Comparison of ENCODE assay signal across 27 mouse cellular contexts in the genomic region with DNA sequence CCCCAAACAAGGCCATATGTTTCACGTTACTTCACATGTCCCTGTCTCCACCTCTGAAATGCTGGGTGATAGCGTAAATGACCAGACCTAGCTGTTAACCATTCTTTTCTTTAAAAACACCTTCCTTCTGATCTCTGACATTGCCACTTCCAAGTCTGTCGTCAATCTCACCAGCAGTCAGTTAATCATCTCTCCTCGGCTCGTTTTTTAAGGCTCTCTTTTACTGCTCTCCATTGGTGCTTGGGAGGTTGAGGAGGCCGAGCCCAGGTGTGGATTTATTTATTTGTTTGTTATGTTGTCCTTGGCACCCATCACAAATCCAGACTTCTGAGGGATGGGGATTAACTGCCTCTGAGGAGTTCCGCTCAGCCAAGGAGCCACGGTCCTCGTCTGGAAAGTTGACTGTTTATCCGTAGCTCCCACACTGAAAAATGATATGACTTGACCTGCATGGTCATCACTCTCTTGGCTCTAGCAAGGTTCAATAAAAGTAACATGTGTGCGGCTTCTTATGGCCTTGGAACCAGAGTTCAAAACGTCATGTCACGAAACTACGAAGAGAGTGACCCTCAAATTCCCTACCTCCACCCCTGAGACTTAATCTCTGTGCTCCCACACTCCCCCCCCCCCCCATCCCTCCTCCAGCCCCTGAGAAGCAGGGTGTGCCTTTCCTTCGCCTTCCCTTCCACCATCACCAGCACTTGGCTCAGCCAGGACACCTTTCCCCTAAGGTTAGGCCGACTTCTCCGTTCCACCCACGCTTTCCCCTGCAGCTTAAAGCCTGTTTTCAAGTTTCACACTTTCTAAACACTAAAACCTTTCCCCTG.
DNase-seq lines count a peak whose midpoint lies in the region; ATAC-seq and TF ChIP-seq lines count a peak whose summit lies in the region.
"Had no signal": no experiment of that assay in that cellular context is flagged by ENCODE, and none has a peak within 500 bp of the region (broad histone marks: within the 10 kb centered on the region; RNA-seq: fewer than 3 reads in every experiment).

No protein-coding gene starts in this region.

- DNase-seq in kidney, adult 9 months, result no peak
- peak; percentile 23 for DNase-seq in neural tube, embryonic 10.5 days (ENCODE audit: extremely low spot score, low spot score)
- DNase-seq in limb, embryonic 10.5 days (ENCODE audit: low spot score), result peak; percentile 70
- DNase-seq in layer of hippocampus, adult 2 months (ENCODE audit: low spot score in 2 of 2), result no peak
- no peak for DNase-seq in liver, embryonic 11.5 days (ENCODE audit: low spot score)
- DNase-seq: adrenal gland, postnatal 10 days; cerebellum, adult 8-10 months; cerebellum, postnatal 25 days; kidney, adult 11 months; liver, embryonic 13.5 days; lung, adult 2 months; lung, postnatal 14 days; right cerebral cortex, postnatal 14 days had no signal

- WGBS in kidney, embryonic 15.5 days, result 25% methylated on average over 18 of the region's 18 CpGs
- 83% methylated on average over 18 of the region's 18 CpGs for WGBS in neural tube, embryonic 15.5 days
- WGBS in limb, embryonic 10.5 days, result 29% methylated on average over 18 of the region's 18 CpGs
- WGBS in liver, embryonic 11.5 days, result 74% methylated on average over 18 of the region's 18 CpGs

- peak overlapping the region; percentile 8; the same call in 1 of the 2 replicates for H3K4me2 ChIP-seq in kidney, embryonic 15.5 days
- H3K4me2 ChIP-seq in neural tube, embryonic 15.5 days, result no peak overlapping the region
- H3K4me2 ChIP-seq in liver, embryonic 11.5 days, result no peak overlapping the region
- H3K4me2 ChIP-seq: embryonic facial prominence, embryonic 15.5 days; forebrain, embryonic 12.5 days; heart, embryonic 12.5 days; hindbrain, embryonic 14.5 days; limb, embryonic 13.5 days; liver, embryonic 13.5 days; neural tube, embryonic 13.5 days had no signal

- TF ChIP-seq CTCF in layer of hippocampus, adult 2 months (conservative IDR thresholded peaks at IDR 0.05), result no peak

- peaks cover 10% of the 10 kb centered on the region for H3K4me1 ChIP-seq in kidney, embryonic 15.5 days
- H3K4me1 ChIP-seq in neural tube, embryonic 15.5 days, result no peaks in the 10 kb centered on the region
- H3K4me1 ChIP-seq in limb, embryonic 10.5 days, result peaks cover 23% of the 10 kb centered on the region
- H3K4me1 ChIP-seq in liver, embryonic 11.5 days (replicated peaks; ENCODE audit: control insufficient read depth, insufficient read depth, low read length), result no peaks in the 10 kb centered on the region
- H3K4me1 ChIP-seq: embryonic facial prominence, embryonic 15.5 days; forebrain, embryonic 12.5 days; heart, embryonic 12.5 days; liver, embryonic 13.5 days; midbrain, embryonic 10.5 days; neural tube, embryonic 13.5 days had no signal

- H3K27me3 ChIP-seq in kidney, embryonic 15.5 days, result no peaks in the 10 kb centered on the region
- H3K27me3 ChIP-seq in neural tube, embryonic 15.5 days (replicated peaks), result no peaks in the 10 kb centered on the region
- H3K27me3 ChIP-seq in limb, embryonic 10.5 days (ENCODE audit: low read depth, poor library complexity, severe bottlenecking), result peaks cover 27% of the 10 kb centered on the region
- H3K27me3 ChIP-seq in liver, embryonic 11.5 days (replicated peaks; ENCODE audit: control insufficient read depth, insufficient read depth, low read length), result no peaks in the 10 kb centered on the region
- H3K27me3 ChIP-seq: embryonic facial prominence, embryonic 15.5 days; forebrain, embryonic 12.5 days; heart, embryonic 12.5 days; limb, embryonic 13.5 days; liver, embryonic 13.5 days; neural tube, embryonic 13.5 days; Patski had no signal

- H3K9ac ChIP-seq in kidney, embryonic 15.5 days, result no peak overlapping the region
- H3K9ac ChIP-seq in neural tube, embryonic 15.5 days (replicated peaks), result no peak overlapping the region
- H3K9ac ChIP-seq in liver, embryonic 11.5 days (ENCODE audit: low read depth, low read length), result no peak overlapping the region
- H3K9ac ChIP-seq: embryonic facial prominence, embryonic 15.5 days; forebrain, embryonic 12.5 days; heart, embryonic 12.5 days; hindbrain, embryonic 14.5 days; limb, embryonic 13.5 days; liver, embryonic 13.5 days; neural tube, embryonic 13.5 days had no signal

- H3K4me3 ChIP-seq in kidney, embryonic 15.5 days (replicated peaks), result no peak overlapping the region
- H3K4me3 ChIP-seq in neural tube, embryonic 15.5 days (replicated peaks), result no peak overlapping the region
- no peak overlapping the region for H3K4me3 ChIP-seq in limb, embryonic 10.5 days
- H3K4me3 ChIP-seq in layer of hippocampus, adult 2 months, result no peak overlapping the region
- H3K4me3 ChIP-seq in liver, embryonic 11.5 days (ENCODE audit: low read depth, low read length), result no peak overlapping the region
- H3K4me3 ChIP-seq: embryonic facial prominence, embryonic 15.5 days; forebrain, embryonic 12.5 days; heart, adult 2 months; heart, embryonic 12.5 days; limb, embryonic 13.5 days; liver, embryonic 13.5 days; midbrain, embryonic 10.5 days; myocyte; neural tube, embryonic 13.5 days had no signal

- ATAC-seq in kidney, embryonic 15.5 days (replicated peaks; ENCODE audit: low FRiP score), result peak; percentile 78
- ATAC-seq in neural tube, embryonic 15.5 days (ENCODE audit: low FRiP score), result no peak
- no peak for ATAC-seq in liver, embryonic 11.5 days (replicated peaks; ENCODE audit: low FRiP score)
- ATAC-seq: inflammation-experienced regulatory T-cells, adult 6 months; midbrain, embryonic 16.5 days; Patski had no signal

- H3K9me3 ChIP-seq in kidney, embryonic 15.5 days (replicated peaks), result no peaks in the 10 kb centered on the region
- H3K9me3 ChIP-seq in neural tube, embryonic 15.5 days (replicated peaks), result no peaks in the 10 kb centered on the region
- H3K9me3 ChIP-seq in limb, embryonic 10.5 days (replicated peaks), result no peaks in the 10 kb centered on the region
- no peaks in the 10 kb centered on the region for H3K9me3 ChIP-seq in liver, embryonic 11.5 days (ENCODE audit: control insufficient read depth, low read length)
- H3K9me3 ChIP-seq: embryonic facial prominence, embryonic 15.5 days; forebrain, embryonic 12.5 days; heart, embryonic 12.5 days; limb, embryonic 13.5 days; liver, embryonic 13.5 days; midbrain, embryonic 10.5 days; neural tube, embryonic 13.5 days had no signal

- H3K27ac ChIP-seq in kidney, embryonic 15.5 days, result no peak overlapping the region
- no peak overlapping the region for H3K27ac ChIP-seq in neural tube, embryonic 15.5 days (replicated peaks)
- H3K27ac ChIP-seq in limb, embryonic 10.5 days, result peak overlapping the region; percentile 46
- H3K27ac ChIP-seq in layer of hippocampus, adult 2 months, result no peak overlapping the region
- H3K27ac ChIP-seq in liver, embryonic 11.5 days (ENCODE audit: low read depth, low read length), result no peak overlapping the region
- H3K27ac ChIP-seq: embryonic facial prominence, embryonic 15.5 days; forebrain, embryonic 12.5 days; heart, adult 2 months; hindbrain, embryonic 14.5 days; limb, embryonic 13.5 days; liver, embryonic 13.5 days; midbrain, embryonic 10.5 days; neural tube, embryonic 13.5 days had no signal

- H3K36me3 ChIP-seq in kidney, embryonic 15.5 days, result no peaks in the 10 kb centered on the region
- no peaks in the 10 kb centered on the region for H3K36me3 ChIP-seq in neural tube, embryonic 15.5 days
- H3K36me3 ChIP-seq in limb, embryonic 10.5 days, result no peaks in the 10 kb centered on the region
- H3K36me3 ChIP-seq in liver, embryonic 11.5 days (ENCODE audit: control insufficient read depth, insufficient read depth, low read length), result no peaks in the 10 kb centered on the region
- H3K36me3 ChIP-seq: embryonic facial prominence, embryonic 15.5 days; forebrain, embryonic 12.5 days; heart, embryonic 12.5 days; limb, embryonic 13.5 days; liver, embryonic 13.5 days; midbrain, embryonic 10.5 days; neural tube, embryonic 13.5 days had no signal

Comparison
In these comparisons a context has a peak if more than half of its experiments do, and no peak if none do; other contexts are left out.
1. DNase-seq: peak in neural tube, embryonic 10.5 days (single experiment) and limb, embryonic 10.5 days (single experiment); none in kidney, adult 9 months (single experiment), layer of hippocampus, adult 2 months (0 of 2) and liver, embryonic 11.5 days (single experiment).